Mouse (Mus musculus): Measurements from ENCODE around the gene Kif26b.

Kif26b gene

GRCm38 (mm10) chr1:178528431-178529351, at the start of gene Kif26b:
Kif26b (plus strand) TSS chr1:178529125.
- no peak for DNase-seq (ENCODE audit: low read depth, low spot score)

- no peak for DNase-seq (ENCODE audit: low read depth, low spot score)
Measured at GRCm38 (mm10) chr1:178483854-178484253, 45.1 kb upstream of the Kif26b start.

- DNase-seq (ENCODE audit: low read depth, low spot score), result no peak
Measured at GRCm38 (mm10) chr1:178485138-178485867, 43.6 kb upstream of the Kif26b start.

- no peak for DNase-seq (ENCODE audit: low read depth, low spot score)
Measured at GRCm38 (mm10) chr1:178485868-178486220, 43.1 kb upstream of the Kif26b start.

- DNase-seq (ENCODE audit: low read depth, low spot score), result peak; percentile 86
Measured at GRCm38 (mm10) chr1:178486828-178487227, 42.1 kb upstream of the Kif26b start.

GRCm38 (mm10) chr1:178489127-178489526, 39.8 kb upstream of the Kif26b start:
- no peak for DNase-seq (ENCODE audit: low read depth, low spot score)

- no peak for DNase-seq (ENCODE audit: low read depth, low spot score)
Measured at GRCm38 (mm10) chr1:178491733-178492132, 37.2 kb upstream of the Kif26b start.

- DNase-seq (ENCODE audit: low read depth, low spot score), result no peak
Measured at GRCm38 (mm10) chr1:178492493-178492892, 36.4 kb upstream of the Kif26b start.

- no peak for DNase-seq (ENCODE audit: low read depth, low spot score)
Measured at GRCm38 (mm10) chr1:178496186-178496585, 32.7 kb upstream of the Kif26b start.

GRCm38 (mm10) chr1:178496841-178497240, 32.1 kb upstream of the Kif26b start:
- no peak for DNase-seq (ENCODE audit: low read depth, low spot score)

GRCm38 (mm10) chr1:178506938-178507337, 22.0 kb upstream of the Kif26b start:
- DNase-seq (ENCODE audit: low read depth, low spot score), result no peak

GRCm38 (mm10) chr1:178512323-178513031, 16.4 kb upstream of the Kif26b start:
- DNase-seq (ENCODE audit: low read depth, low spot score), result no peak

- DNase-seq (ENCODE audit: low read depth, low spot score), result no peak
Measured at GRCm38 (mm10) chr1:178513954-178514353, 15.0 kb upstream of the Kif26b start.

- no peak for DNase-seq (ENCODE audit: low read depth, low spot score)
Measured at GRCm38 (mm10) chr1:178515839-178516238, 13.1 kb upstream of the Kif26b start.

GRCm38 (mm10) chr1:178522389-178522788, 6.5 kb upstream of the Kif26b start:
- DNase-seq (ENCODE audit: low read depth, low spot score), result no peak

- DNase-seq (ENCODE audit: low read depth, low spot score), result no peak
Measured at GRCm38 (mm10) chr1:178523152-178523551, 5.8 kb upstream of the Kif26b start.

GRCm38 (mm10) chr1:178527185-178527546, 1.8 kb upstream of the Kif26b start:
- DNase-seq (ENCODE audit: low read depth, low spot score), result peak; percentile 81

- DNase-seq (ENCODE audit: low read depth, low spot score), result no peak
Measured at GRCm38 (mm10) chr1:178527547-178528361, 1.2 kb upstream of the Kif26b start.

- no peak for DNase-seq (ENCODE audit: low read depth, low spot score)
Measured at GRCm38 (mm10) chr1:178529512-178530300, 781 bp downstream of the Kif26b start.

GRCm38 (mm10) chr1:178530301-178531078, 1.6 kb downstream of the Kif26b start:
- no peak for DNase-seq (ENCODE audit: low read depth, low spot score)

Data from telencephalon, adult 2 months (tissue).